Mouse (Mus musculus): ENCODE measurements around the gene Nkx2-5. TPM values are rescaled to one million over a fixed set of nuclear protein-coding genes. Genes with fewer than 3 reads are reported as not detected.

Nkx2-5 gene
- not detected in 2 replicates for polyA plus RNA-seq (2012; rRNA removed)

- H3K4me1 ChIP-seq (ENCODE audit: control insufficient read depth, insufficient read depth, low read length), result no peaks in the 10 kb centered on the region
- H3K4me3 ChIP-seq (replicated peaks; ENCODE audit: insufficient read depth, low read depth, low read length), result no peak within 1 kb of the TSS
- DNase-seq, result no peak
- H3K27me3 ChIP-seq (ENCODE audit: control insufficient read depth, insufficient read depth, low read length), result peaks cover 16% of the 10 kb centered on the region; the same call in 1 of the 2 replicates
- TF ChIP-seq CTCF (IDR thresholded peaks at IDR 0.05; ENCODE audit: borderline replicate concordance, insufficient read depth, low read depth, low read length) (no peak), POLR2A (IDR thresholded peaks at IDR 0.05; ENCODE audit: borderline replicate concordance, insufficient read depth, low read length) (no peak)
- no peak within 1 kb of the TSS for H3K27ac ChIP-seq (ENCODE audit: insufficient read depth, low read length)
- 2% methylated on average over 5 of the region's 5 CpGs for WGBS
These were observed at the start of gene Nkx2-5 for GRCm38 (mm10) chr17:26844909-26845148. Nkx2-5 (minus strand) TSS chr17:26845009.

- H3K4me3 ChIP-seq (replicated peaks; ENCODE audit: insufficient read depth, low read depth, low read length), result no peak overlapping the region
- WGBS, result 78% methylated on average over 6 of the region's 6 CpGs
- no peak for TF ChIP-seq POLR2A (IDR thresholded peaks at IDR 0.05; ENCODE audit: borderline replicate concordance, insufficient read depth, low read length)
- H3K27ac ChIP-seq (ENCODE audit: insufficient read depth, low read length), result no peak overlapping the region
- H3K4me1 ChIP-seq (ENCODE audit: control insufficient read depth, insufficient read depth, low read length), result peaks cover 5% of the 10 kb centered on the region
- H3K27me3 ChIP-seq (ENCODE audit: control insufficient read depth, insufficient read depth, low read length), result no peaks in the 10 kb centered on the region
- DNase-seq, result no peak
These were observed 49.5 kb upstream of the Nkx2-5 start for GRCm38 (mm10) chr17:26894342-26894741.

- no peak for DNase-seq
- H3K27ac ChIP-seq (ENCODE audit: insufficient read depth, low read length), result no peak overlapping the region
- WGBS, result 52% methylated on average over 6 of the region's 6 CpGs
These were observed 48.7 kb upstream of the Nkx2-5 start for GRCm38 (mm10) chr17:26893492-26893891.

GRCm38 (mm10) chr17:26892635-26893375, 48.0 kb upstream of the Nkx2-5 start:
- Histone ChIP-seq H3K27ac (ENCODE audit: insufficient read depth, low read length) (no peak overlapping the region), H3K4me1 (ENCODE audit: control insufficient read depth, insufficient read depth, low read length) (peaks cover 5% of the 10 kb centered on the region), H3K27me3 (ENCODE audit: control insufficient read depth, insufficient read depth, low read length) (no peaks in the 10 kb centered on the region), H3K4me3 (replicated peaks; ENCODE audit: insufficient read depth, low read depth, low read length) (no peak overlapping the region)
- no peak for TF ChIP-seq POLR2A (IDR thresholded peaks at IDR 0.05; ENCODE audit: borderline replicate concordance, insufficient read depth, low read length)
- no peak for TF ChIP-seq CTCF (IDR thresholded peaks at IDR 0.05; ENCODE audit: borderline replicate concordance, insufficient read depth, low read depth, low read length)
- WGBS, result 11% methylated on average over 16 of the region's 16 CpGs
- DNase-seq, result peak in 1 of 2 experiments; percentile 14

More at GRCm38 (mm10) chr17:26893492-26893891, 48.7 kb upstream of the Nkx2-5 start:
- H3K4me3 ChIP-seq (replicated peaks; ENCODE audit: insufficient read depth, low read depth, low read length), result no peak overlapping the region
- H3K4me1 ChIP-seq (ENCODE audit: control insufficient read depth, insufficient read depth, low read length), result peaks cover 5% of the 10 kb centered on the region
- no peaks in the 10 kb centered on the region for H3K27me3 ChIP-seq (ENCODE audit: control insufficient read depth, insufficient read depth, low read length)
- TF ChIP-seq CTCF (IDR thresholded peaks at IDR 0.05; ENCODE audit: borderline replicate concordance, insufficient read depth, low read depth, low read length) (no peak), POLR2A (IDR thresholded peaks at IDR 0.05; ENCODE audit: borderline replicate concordance, insufficient read depth, low read length) (no peak)

- no peak overlapping the region for H3K27ac ChIP-seq (ENCODE audit: insufficient read depth, low read length)
- peaks cover 9% of the 10 kb centered on the region for H3K4me1 ChIP-seq (ENCODE audit: control insufficient read depth, insufficient read depth, low read length)
- no peak overlapping the region for H3K4me3 ChIP-seq (replicated peaks; ENCODE audit: insufficient read depth, low read depth, low read length)
- H3K27me3 ChIP-seq (ENCODE audit: control insufficient read depth, insufficient read depth, low read length), result no peaks in the 10 kb centered on the region
- TF ChIP-seq POLR2A (IDR thresholded peaks at IDR 0.05; ENCODE audit: borderline replicate concordance, insufficient read depth, low read length) (no peak), CTCF (IDR thresholded peaks at IDR 0.05; ENCODE audit: borderline replicate concordance, insufficient read depth, low read depth, low read length) (no peak)
- 27% methylated on average over 3 of the region's 3 CpGs for WGBS
- no peak for DNase-seq
These were observed 43.1 kb upstream of the Nkx2-5 start for GRCm38 (mm10) chr17:26887926-26888325.

GRCm38 (mm10) chr17:26886047-26886749, 41.4 kb upstream of the Nkx2-5 start:
- WGBS, result 5% methylated on average over 30 of the region's 30 CpGs
- Histone ChIP-seq H3K27ac (ENCODE audit: insufficient read depth, low read length) (no peak overlapping the region), H3K4me1 (ENCODE audit: control insufficient read depth, insufficient read depth, low read length) (peaks cover 3% of the 10 kb centered on the region; the same call in 1 of the 2 replicates), H3K27me3 (ENCODE audit: control insufficient read depth, insufficient read depth, low read length) (no peaks in the 10 kb centered on the region), H3K4me3 (replicated peaks; ENCODE audit: insufficient read depth, low read depth, low read length) (peak overlapping the region; percentile 66)
- peak; percentile 80 to 85 for DNase-seq
- TF ChIP-seq CTCF (IDR thresholded peaks at IDR 0.05; ENCODE audit: borderline replicate concordance, insufficient read depth, low read depth, low read length), result peak; percentile 94
- TF ChIP-seq POLR2A (IDR thresholded peaks at IDR 0.05; ENCODE audit: borderline replicate concordance, insufficient read depth, low read length), result no peak

GRCm38 (mm10) chr17:26884995-26885926, 40.5 kb upstream of the Nkx2-5 start:
- H3K27ac ChIP-seq (ENCODE audit: insufficient read depth, low read length), result no peak overlapping the region
- no peaks in the 10 kb centered on the region for H3K27me3 ChIP-seq (ENCODE audit: control insufficient read depth, insufficient read depth, low read length)
- TF ChIP-seq POLR2A (IDR thresholded peaks at IDR 0.05; ENCODE audit: borderline replicate concordance, insufficient read depth, low read length) (no peak), CTCF (IDR thresholded peaks at IDR 0.05; ENCODE audit: borderline replicate concordance, insufficient read depth, low read depth, low read length) (peak; percentile 50; the same call in 1 of the 2 replicates)
- peak overlapping the region; percentile 48 for H3K4me3 ChIP-seq (replicated peaks; ENCODE audit: insufficient read depth, low read depth, low read length)
- H3K4me1 ChIP-seq (ENCODE audit: control insufficient read depth, insufficient read depth, low read length), result peaks cover 3% of the 10 kb centered on the region; the same call in 1 of the 2 replicates
- WGBS, result 19% methylated on average over 25 of the region's 25 CpGs
- peak; percentile 75 for DNase-seq

Data from cerebellum, adult 2 months (tissue).